Mouse (Mus musculus) midbrain, postnatal 0 days (tissue): ENCODE data around the gene Rpl28. TPM values are rescaled to one million over a fixed set of nuclear protein-coding genes. Genes with fewer than 3 reads are reported as not detected.

Source experiments
- ATAC-seq: fragments of 200-750 bp; cut with Nextera tagmentation; 2 replicates; pipeline ENCODE4 v1.8.0; 2017; ENCODE audit warnings: moderate number of reproducible peaks, mild to moderate bottlenecking, moderate TSS enrichment, moderate library complexity; ENCODE audit not compliant: low FRiP score
- DNase-seq: peaks from one replicate; pipeline ENCODE4 v3.0.0-alpha.2; 2015; ENCODE audit warnings: low spot score
- H3K27ac ChIP-seq: fragments of 300-500 bp; sonication (generic); 2 replicates; pipeline ENCODE4 v1.5.1; 2014; ENCODE audit warnings: low read depth, mild to moderate bottlenecking, low read length, mixed read lengths
- H3K27me3 ChIP-seq: fragments of 300-500 bp; sonication (generic); 2 replicates; pipeline ENCODE4 v1.6.1; 2014; ENCODE audit warnings: low read length, control low read depth, mixed read lengths; ENCODE audit not compliant: insufficient read depth
- H3K36me3 ChIP-seq: fragments of 300-500 bp; sonication (generic); 2 replicates; pipeline ENCODE4 v1.6.1; 2014; ENCODE audit warnings: low read length, control low read depth, mixed read lengths; ENCODE audit not compliant: insufficient read depth
- H3K4me1 ChIP-seq: fragments of 300-500 bp; sonication (generic); 2 replicates; pipeline ENCODE4 v1.6.1; 2014; ENCODE audit warnings: mild to moderate bottlenecking, control low read depth, antibody characterized with exemption, low read length, mixed read lengths; ENCODE audit not compliant: insufficient read depth
- H3K4me2 ChIP-seq: fragments of 300-500 bp; sonication (generic); 2 replicates; pipeline ENCODE4 v1.6.1; 2014; ENCODE audit warnings: low read depth, mild to moderate bottlenecking, low read length, mixed read lengths; ENCODE audit not compliant: poor library complexity, severe bottlenecking
- H3K4me3 ChIP-seq: fragments of 300-500 bp; sonication (generic); 2 replicates; pipeline ENCODE4 v1.5.1; 2014; ENCODE audit warnings: low read depth, mild to moderate bottlenecking, low read length, moderate library complexity
- H3K9ac ChIP-seq: fragments of 300-500 bp; sonication (generic); replicated peaks from 2 replicates; pipeline ENCODE4 v1.6.1; 2014; ENCODE audit warnings: mild to moderate bottlenecking, low read length, moderate library complexity, mixed read lengths; ENCODE audit not compliant: poor library complexity, severe bottlenecking
- H3K9me3 ChIP-seq: fragments of 300-500 bp; sonication (generic); 2 replicates; pipeline ENCODE4 v1.6.1; 2016; ENCODE audit warnings: low read length, control low read depth
- CTCF ChIP-seq: IDR thresholded peaks from 2 replicates; pipeline ENCODE4 v1.5.1; 2016; ENCODE audit warnings: antibody characterized with exemption, mild to moderate bottlenecking
- WGBS: fragments of 180-500 bp; shearing (Covaris S2); extraction: QIAGEN DNeasy Blood & Tissue Kit; methylation state at CpG from one replicate; pipeline ENCODE4 v1.1.7; 2014; 5-methylcytosine and 5-hydroxymethylcytosine counted together
- polyA plus RNA-seq: library from polyadenylated mRNA; unstranded; fragments of >200 nt; fragmentation: Nextera tagmentation; extraction: Ambion mirVana; gene quantifications from 2 replicates; pipeline ENCODE4 v1.2.1, GENCODE M21; 2015
- total RNA-seq: library from RNA; depleted of rRNA; stranded (reverse); fragments of >200 nt; gene quantifications from 2 replicates; pipeline ENCODE4 v1.2.3, GENCODE M21; 2014

Gene Rpl28
- total and polyA plus RNA-seq, 2 experiments from 2014 or later: 177 to 289 TPM

GRCm38 (mm10) chr7:4764946-4765710, 27.5 kb upstream of the Rpl28 start:
- H3K27me3 ChIP-seq: no peaks in the 10 kb centered on the region
- no peaks in the 10 kb centered on the region for H3K4me1 ChIP-seq
- no peaks in the 10 kb centered on the region for H3K9me3 ChIP-seq
- H3K9ac ChIP-seq: no peak overlapping the region
- no peak for DNase-seq
- H3K27ac ChIP-seq: no peak overlapping the region
- no peak for TF ChIP-seq CTCF
- WGBS: 21% methylated on average over 4 of the region's 4 CpGs
- no peaks in the 10 kb centered on the region for H3K36me3 ChIP-seq
- no peak overlapping the region for H3K4me3 ChIP-seq
- no peak for ATAC-seq
- no peak overlapping the region for H3K4me2 ChIP-seq

GRCm38 (mm10) chr7:4771202-4771601, 21.5 kb upstream of the Rpl28 start, which contains the start of gene Fam71e2:
TSS of gene Fam71e2 (minus strand) at chr7:4771302.
- no peaks in the 10 kb centered on the region for H3K4me1 ChIP-seq
- no peak within 1 kb of the TSS for H3K4me3 ChIP-seq
- no peaks in the 10 kb centered on the region for H3K9me3 ChIP-seq
- ATAC-seq (no peak), DNase-seq (no peak)
- no peaks in the 10 kb centered on the region for H3K36me3 ChIP-seq
- no peak within 1 kb of the TSS for H3K27ac ChIP-seq
- peaks cover 9% of the 10 kb centered on the region; the same call in 1 of the 2 replicates for H3K27me3 ChIP-seq
- 73% methylated on average over 4 of the region's 5 CpGs for WGBS
- H3K4me2 ChIP-seq: no peak within 1 kb of the TSS
- TF ChIP-seq CTCF: no peak
- no peak within 1 kb of the TSS for H3K9ac ChIP-seq

GRCm38 (mm10) chr7:4776131-4776530, 16.5 kb upstream of the Rpl28 start:
- H3K9me3 ChIP-seq: no peaks in the 10 kb centered on the region
- H3K36me3 ChIP-seq: no peaks in the 10 kb centered on the region
- peaks cover 40% of the 10 kb centered on the region for H3K27me3 ChIP-seq
- WGBS: 55% methylated on average over 10 of the region's 10 CpGs
- TF ChIP-seq CTCF: no peak
- no peak overlapping the region for H3K4me3 ChIP-seq
- DNase-seq: no peak
- H3K27ac ChIP-seq: no peak overlapping the region
- ATAC-seq: no peak
- H3K4me2 ChIP-seq: no peak overlapping the region
- H3K9ac ChIP-seq: no peak overlapping the region
- no peaks in the 10 kb centered on the region for H3K4me1 ChIP-seq

- ATAC-seq (peak; percentile 60; the same call in 1 of the 2 replicates), DNase-seq (peak; percentile 35)
- no peaks in the 10 kb centered on the region for H3K4me1 ChIP-seq
- peak overlapping the region; percentile 37 for H3K4me3 ChIP-seq
- peak overlapping the region; percentile 42 for H3K9ac ChIP-seq
- no peaks in the 10 kb centered on the region for H3K36me3 ChIP-seq
- no peaks in the 10 kb centered on the region for H3K9me3 ChIP-seq
- no peak for TF ChIP-seq CTCF
- no peak overlapping the region for H3K27ac ChIP-seq
- peaks cover 40% of the 10 kb centered on the region for H3K27me3 ChIP-seq
- WGBS: under 1% methylated on average over 38 of the region's 56 CpGs
- peak overlapping the region; percentile 48 for H3K4me2 ChIP-seq
These were observed 15.5 kb upstream of the Rpl28 start for GRCm38 (mm10) chr7:4776861-4777830.

GRCm38 (mm10) chr7:4777851-4778637, 14.6 kb upstream of the Rpl28 start:
- Histone ChIP-seq H3K9ac (no peak overlapping the region; the same call in 1 of the 2 replicates), H3K27me3 (peaks cover 40% of the 10 kb centered on the region), H3K27ac (no peak overlapping the region), H3K4me2 (no peak overlapping the region), H3K36me3 (no peaks in the 10 kb centered on the region), H3K4me3 (no peak overlapping the region), H3K4me1 (no peaks in the 10 kb centered on the region), H3K9me3 (no peaks in the 10 kb centered on the region)
- no peak for ATAC-seq
- no peak for TF ChIP-seq CTCF
- DNase-seq: no peak
- WGBS: 2% methylated on average over 15 of the region's 20 CpGs
